In genomic region chr9:57958615-57959014, GRCm38 (mm10) we compare ENCODE assay signal across 21 mouse cellular contexts. TPM values are rescaled to one million over a fixed set of nuclear protein-coding genes. Genes with fewer than 3 reads are reported as not detected.
DNase-seq lines count a peak whose midpoint lies in the region; ATAC-seq and TF ChIP-seq lines count a peak whose summit lies in the region.
"Had no signal": no experiment of that assay in that cellular context is flagged by ENCODE, and none has a peak within 500 bp of the region (broad histone marks: within the 10 kb centered on the region; RNA-seq: fewer than 3 reads in every experiment).

No protein-coding gene starts in this region.

- TF ChIP-seq CTCF in layer of hippocampus, adult 2 months (conservative IDR thresholded peaks at IDR 0.05) = no peak
- no peak for TF ChIP-seq CTCF in cortical plate, adult 2 months (IDR thresholded peaks at IDR 0.05; ENCODE audit: extremely low read depth, insufficient read depth, low read length)

- no peak overlapping the region for H3K4me2 ChIP-seq in forebrain, embryonic 14.5 days (ENCODE audit: low read length)
- H3K4me2 ChIP-seq: embryonic facial prominence, embryonic 12.5 days; hindbrain, embryonic 13.5 days had no signal

- H3K27ac ChIP-seq in layer of hippocampus, adult 2 months = peak overlapping the region; percentile 68
- peak overlapping the region; percentile 31; the same call in 1 of the 2 replicates for H3K27ac ChIP-seq in cortical plate, adult 2 months (ENCODE audit: insufficient read depth, low read length)
- no peak overlapping the region for H3K27ac ChIP-seq in forebrain, embryonic 14.5 days (ENCODE audit: low read depth, low read length)
- H3K27ac ChIP-seq: embryonic facial prominence, embryonic 12.5 days; hindbrain, embryonic 13.5 days; hindbrain, postnatal 0 days had no signal

- H3K4me3 ChIP-seq in layer of hippocampus, adult 2 months = no peak overlapping the region
- H3K4me3 ChIP-seq in cortical plate, adult 2 months (ENCODE audit: insufficient read depth, low read length) = no peak overlapping the region
- H3K4me3 ChIP-seq in forebrain, embryonic 14.5 days (ENCODE audit: low read depth, low read length) = no peak overlapping the region
- H3K4me3 ChIP-seq: embryonic facial prominence, embryonic 12.5 days; hindbrain, embryonic 13.5 days had no signal

- TF ChIP-seq POLR2A in cortical plate, adult 2 months (IDR thresholded peaks at IDR 0.05; ENCODE audit: extremely low read depth, insufficient read depth, low read length) = no peak

- peaks cover 4% of the 10 kb centered on the region; the same call in 1 of the 2 replicates for H3K4me1 ChIP-seq in cortical plate, adult 2 months (ENCODE audit: control insufficient read depth, insufficient read depth, low read length)
- H3K4me1 ChIP-seq in forebrain, embryonic 14.5 days (ENCODE audit: control insufficient read depth, insufficient read depth, low read length) = no peaks in the 10 kb centered on the region

- WGBS in forebrain, embryonic 14.5 days = 79% methylated on average over 1 of the region's 1 CpGs

- H3K27me3 ChIP-seq in forebrain, embryonic 14.5 days (replicated peaks; ENCODE audit: control insufficient read depth, insufficient read depth, low read length) = no peaks in the 10 kb centered on the region
- H3K27me3 ChIP-seq: embryonic facial prominence, embryonic 12.5 days; hindbrain, embryonic 13.5 days had no signal

- no peaks in the 10 kb centered on the region for H3K9me3 ChIP-seq in forebrain, embryonic 14.5 days (replicated peaks; ENCODE audit: control insufficient read depth, low read length)
- H3K9me3 ChIP-seq: embryonic facial prominence, embryonic 12.5 days; G1E; hindbrain, embryonic 13.5 days had no signal

- peak; percentile 39 to 71 for DNase-seq in heart, adult 9 months (ENCODE audit: low spot score in 2 of 2)
- DNase-seq in heart, postnatal 10 days = no peak
- no peak for DNase-seq in layer of hippocampus, adult 2 months (ENCODE audit: low spot score in 2 of 2)
- no peak for DNase-seq in layer of hippocampus, adult 8-10 months (ENCODE audit: low spot score in 2 of 2)
- DNase-seq in heart, postnatal 4 days = peak; percentile 40
- no peak for DNase-seq in forebrain, embryonic 14.5 days (ENCODE audit: low spot score)
- DNase-seq: adrenal gland, adult 8-10 months; cerebellum, adult 8-10 months; cerebellum, postnatal 14 days; gastrocnemius, postnatal 36 days; kidney, adult 11 months; kidney, adult 9 months had no signal

- H3K9ac ChIP-seq in forebrain, embryonic 14.5 days (ENCODE audit: low read length) = no peak overlapping the region
- H3K9ac ChIP-seq: embryonic facial prominence, embryonic 12.5 days; hindbrain, embryonic 13.5 days had no signal

- H3K36me3 ChIP-seq in forebrain, embryonic 14.5 days (ENCODE audit: control insufficient read depth, insufficient read depth, low read length) = peaks cover 62% of the 10 kb centered on the region
- H3K36me3 ChIP-seq: embryonic facial prominence, embryonic 12.5 days; G1E had no signal

- intact Hi-C loops in heart, postnatal 10 days (cut with DNase I) = no loop called here

- no peak for ATAC-seq in forebrain, embryonic 14.5 days
- ATAC-seq: forebrain, embryonic 16.5 days; hindbrain, postnatal 0 days had no signal

RNA-seq across cellular contexts. Expression of gene Sema7a, which starts 18.7 kb away (rescaled TPM):
- total RNA-seq in heart, postnatal 10 days (2021) = 10 to 100 TPM; 45.2 to 48.3 TPM
- total RNA-seq in layer of hippocampus, adult 2 months (2021) = 100 to 1,000 TPM in 1 of 2 experiments, 10 to 100 TPM in 1; 94.4 to 102 TPM
- 100 to 1,000 TPM in 1 of 4 experiments, 10 to 100 TPM in 3; 91.0 to 102 (median 94.4) TPM for total RNA-seq in layer of hippocampus, adult 8-10 months (2022)
- 147 and 154 TPM in 2 replicates for polyA plus RNA-seq in cortical plate, adult 2 months (2012; rRNA removed)
- total RNA-seq in heart, postnatal 4 days (2021) = 10 to 100 TPM; 26.0 to 30.1 TPM
- 3.6 and 6.2 TPM in 2 replicates for polyA plus RNA-seq in forebrain, embryonic 14.5 days (2014; fragmentation: Nextera tagmentation; extraction: Ambion mirVana)
- total RNA-seq: G1E had no signal

RNA-seq across cellular contexts. Expression of gene Cyp11a1, which starts 47.6 kb away (rescaled TPM):
- under 1 TPM; 0.35 to 0.50 TPM for total RNA-seq in heart, postnatal 10 days (2021)
- total RNA-seq in layer of hippocampus, adult 2 months (2021) = 1 to 10 TPM in 1 of 2 experiments, under 1 TPM in 1; 0.79 to 1.7 TPM
- 1 to 10 TPM; 2.4 to 4.6 (median 3.1) TPM for total RNA-seq in layer of hippocampus, adult 8-10 months (2022)
- 8.3 and 9.0 TPM in 2 replicates for polyA plus RNA-seq in cortical plate, adult 2 months (2012; rRNA removed)
- total RNA-seq in heart, postnatal 4 days (2021) = under 1 TPM; 0.45 to 0.69 TPM
- polyA plus RNA-seq in forebrain, embryonic 14.5 days (2014; fragmentation: Nextera tagmentation; extraction: Ambion mirVana) = 0.15 and 0.54 TPM in 2 replicates
- total RNA-seq: common myeloid progenitor, adult 5-6 weeks; gastrocnemius, postnatal 36 days; heart, adult 18-20 months had no signal
- polyA plus RNA-seq: forebrain, embryonic 11.5 days had no signal

RNA-seq across cellular contexts. Expression of gene Ubl7, which starts 47.8 kb away (rescaled TPM):
- 10 to 100 TPM; 69.4 to 81.8 TPM for total RNA-seq in heart, postnatal 10 days (2021)
- total RNA-seq in layer of hippocampus, adult 2 months (2021) = 10 to 100 TPM; 98.5 to 98.7 TPM
- total RNA-seq in layer of hippocampus, adult 8-10 months (2022) = 100 to 1,000 TPM in 2 of 4 experiments, 10 to 100 TPM in 2; 94.6 to 102 (median 98.2) TPM
- polyA plus RNA-seq in cortical plate, adult 2 months (2012; rRNA removed) = 144 and 145 TPM in 2 replicates
- 10 to 100 TPM; 66.3 to 66.5 TPM for total RNA-seq in heart, postnatal 4 days (2021)
- 144 and 166 TPM in 2 replicates for polyA plus RNA-seq in forebrain, embryonic 14.5 days (2014; fragmentation: Nextera tagmentation; extraction: Ambion mirVana)

Comparison
In these comparisons a context has a peak if more than half of its experiments do, and no peak if none do; other contexts are left out.
1. DNase-seq: peak in heart, adult 9 months (2 of 2) and heart, postnatal 4 days (single experiment); none in heart, postnatal 10 days (0 of 2), layer of hippocampus, adult 2 months (0 of 2), layer of hippocampus, adult 8-10 months (0 of 2) and forebrain, embryonic 14.5 days (single experiment).